Mouse (Mus musculus): Measurements from ENCODE around the gene Qtrt1.

- TF ChIP-seq CTCF (IDR thresholded peaks at IDR 0.05; ENCODE audit: low read depth, low read length) (no peak), POLR2A (IDR thresholded peaks at IDR 0.05; ENCODE audit: extremely low read depth, insufficient read depth, low read length) (no peak)
Measured at GRCm38 (mm10) chr9:21403745-21404144, 7.9 kb upstream of the Qtrt1 start.
